Mouse (Mus musculus) central nervous system, embryonic 11.5 days (tissue): ENCODE measurements around the gene Ccl27a. TPM values are rescaled to one million over a fixed set of nuclear protein-coding genes. Genes with fewer than 3 reads are reported as not detected.

Experiments
- polyA plus RNA-seq: library from polyadenylated mRNA; depleted of rRNA; stranded (reverse); fragments of >200 nt; gene quantifications from 2 replicates; pipeline ENCODE4 v1.2.3, GENCODE M21; 2012; rRNA removed

Gene Ccl27a
- polyA plus RNA-seq = 106 and 167 TPM in 2 replicates

GRCm38 (mm10) chr4:41774002-41774401 lies at the start of gene Ccl27a:
Ccl27a (minus strand) TSS chr4:41774247.

GRCm38 (mm10) chr4:41755338-41756305 lies 18.4 kb downstream of the Ccl27a start, which contains the start of gene Sigmar1:
Sigmar1 (minus strand) TSS chr4:41756157.

GRCm38 (mm10) chr4:41754797-41755337 lies 19.2 kb downstream of the Ccl27a start, which contains the start of gene Galt:
Galt (plus strand) TSS chr4:41755228.

GRCm38 (mm10) chr4:41731052-41731765 lies 42.8 kb downstream of the Ccl27a start, which contains the start of gene Arid3c:
Arid3c (minus strand) TSS chr4:41731142.

GRCm38 (mm10) chr4:41722918-41723351 lies 51.1 kb downstream of the Ccl27a start, which contains the start of gene Dctn3:
Dctn3 (minus strand) TSS chr4:41723170.

Other genes with a start within 250 kb of the Ccl27a start
- gene Fam219a, start 204.7 kb downstream of the Ccl27a start, polyA plus RNA-seq = 34.1 and 43.0 TPM in 2 replicates
- gene Dnaic1, start 204.5 kb downstream of the Ccl27a start, polyA plus RNA-seq = 1.7 and 3.9 TPM in 2 replicates
- 32.8 and 37.7 TPM in 2 replicates for gene Enho, start 133.9 kb downstream of the Ccl27a start, polyA plus RNA-seq
- gene Cntfr, start 77.2 kb downstream of the Ccl27a start, polyA plus RNA-seq = 69.6 and 76.5 TPM in 2 replicates
- gene Il11ra1, start 74.3 kb downstream of the Ccl27a start, polyA plus RNA-seq = 74.6 and 76.8 TPM in 2 replicates
- gene Rpp25l, start 60.7 kb downstream of the Ccl27a start, polyA plus RNA-seq = 58.6 and 86.2 TPM in 2 replicates
- gene Dctn3, start 51.1 kb downstream of the Ccl27a start, polyA plus RNA-seq = 90.0 and 138 TPM in 2 replicates
- 0.72 and 1.1 TPM in 2 replicates for gene Arid3c, start 43.1 kb downstream of the Ccl27a start, polyA plus RNA-seq
- gene Galt, start 19.0 kb downstream of the Ccl27a start, polyA plus RNA-seq = 28.8 and 41.3 TPM in 2 replicates
- 51.4 and 59.4 TPM in 2 replicates for gene Sigmar1, start 18.1 kb downstream of the Ccl27a start, polyA plus RNA-seq
- not detected in 2 replicates for gene Gm21541, start 129.4 kb upstream of the Ccl27a start, polyA plus RNA-seq
- gene Gm20878, start 167.3 kb upstream of the Ccl27a start, polyA plus RNA-seq = 2.2 and 4.5 TPM in 2 replicates
- 0.34 TPM in 1 of 2 replicates, not detected in the other for gene Fam205a4, start 191.8 kb upstream of the Ccl27a start, polyA plus RNA-seq